Mouse (Mus musculus) layer of hippocampus, postnatal 25 days (tissue): Measurements from ENCODE around the gene Atg7. TPM values are rescaled to one million over a fixed set of nuclear protein-coding genes. Genes with fewer than 3 reads are reported as not detected.
"Not testable (repeated sequence)": the region's sequence is repeated elsewhere in the genome, so short reads cannot be mapped to it uniquely, and the experiment has no call there.

Experiments
- DNase-seq, 2 experiments: peaks; one replicate each; pipeline ENCODE4 v3.0.0; 2022; ENCODE audit warnings: mixed read lengths in 2 of 2, low spot score in 1 of 2; ENCODE audit errors: extremely low spot score in 1 of 2
- total RNA-seq, 2 experiments: library from RNA; stranded (reverse); gene quantifications; 2 replicates each; pipeline ENCODE4 v1.2.3; 2021

Atg7 gene
- total RNA-seq: 10 to 100 TPM; 23.8 to 26.2 TPM

DNA sequence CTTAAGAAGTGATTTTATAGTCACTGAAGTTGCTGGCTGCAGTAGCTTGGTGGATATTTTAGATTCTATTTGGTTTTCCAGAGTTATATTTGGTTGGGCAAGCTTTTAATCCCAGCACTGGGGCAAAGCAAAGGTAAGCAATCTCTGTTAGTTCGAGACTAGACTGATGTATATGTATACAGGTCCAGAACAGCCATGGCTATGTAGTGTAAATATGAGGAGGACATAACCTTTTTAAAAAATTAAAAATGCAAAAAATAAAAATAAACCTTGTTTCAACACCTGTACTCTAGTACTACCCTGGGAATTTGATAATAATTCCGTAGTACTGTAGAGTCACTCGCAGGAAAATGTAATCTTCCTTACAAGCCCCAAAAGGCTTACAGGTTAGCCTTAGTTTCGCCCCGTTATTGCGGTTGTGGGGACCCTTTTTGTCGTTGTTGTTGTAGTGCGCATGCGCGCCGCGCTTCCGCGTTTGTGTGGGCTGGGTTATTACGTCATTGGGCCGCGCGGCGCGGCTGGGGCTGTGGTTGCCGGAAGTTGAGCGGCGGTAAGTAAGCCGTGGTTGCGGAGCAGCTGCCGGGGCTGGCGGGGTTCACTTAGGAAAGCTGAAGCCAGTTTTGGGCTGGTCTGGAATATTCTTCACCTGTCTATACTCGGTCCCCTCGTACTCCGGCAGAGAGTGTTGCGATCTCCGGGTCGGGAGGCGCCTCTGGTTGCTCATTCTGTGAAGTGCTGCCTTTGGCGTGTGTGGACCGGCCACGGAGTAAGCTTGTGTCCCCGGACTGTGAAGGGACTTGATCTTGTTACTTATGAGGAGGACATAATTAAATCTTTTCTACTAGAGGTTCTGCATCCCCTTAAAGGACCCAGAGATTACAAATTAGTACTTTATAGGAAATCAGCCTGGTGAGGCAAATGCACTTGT lies at the start of gene Atg7:
Gene Atg7 (plus strand): TSS at position 497 of the 928 bp plus-strand sequence.
- peak; percentile 90 to 94 for DNase-seq

DNA sequence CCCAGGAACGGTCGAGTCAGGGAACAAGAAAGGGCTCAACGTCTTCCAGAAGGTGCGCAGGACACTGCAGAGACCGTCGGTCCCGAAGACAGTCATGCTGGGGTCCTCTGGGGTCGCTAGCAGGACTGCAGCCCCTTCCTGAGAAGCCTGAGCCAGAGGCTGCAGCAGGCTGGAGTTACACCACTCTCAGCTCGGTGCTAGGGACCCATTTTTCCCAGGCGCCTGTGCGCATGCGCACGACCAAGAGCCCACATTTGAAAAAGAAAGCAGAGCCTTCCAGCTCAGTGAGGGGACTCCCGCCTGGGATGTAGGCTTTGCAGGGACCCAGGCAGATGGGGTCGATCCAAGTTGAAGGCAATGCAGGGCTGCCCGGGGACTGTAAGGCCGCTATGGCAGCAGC lies 28.8 kb upstream of the Atg7 start:
- peak; percentile 57 to 71 for DNase-seq

DNA sequence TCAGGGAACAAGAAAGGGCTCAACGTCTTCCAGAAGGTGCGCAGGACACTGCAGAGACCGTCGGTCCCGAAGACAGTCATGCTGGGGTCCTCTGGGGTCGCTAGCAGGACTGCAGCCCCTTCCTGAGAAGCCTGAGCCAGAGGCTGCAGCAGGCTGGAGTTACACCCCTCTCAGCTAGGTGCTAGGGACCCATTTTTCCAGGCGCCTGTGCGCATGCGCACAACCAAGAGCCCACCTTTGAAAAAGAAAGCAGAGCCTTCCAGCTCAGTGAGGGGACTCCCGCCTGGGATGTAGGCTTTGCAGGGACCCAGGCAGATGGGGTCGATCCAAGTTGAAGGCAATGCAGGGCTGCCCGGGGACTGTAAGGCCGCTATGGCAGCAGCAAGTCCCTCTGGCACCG lies 9.0 kb upstream of the Atg7 start:
- not testable (repeated sequence) for DNase-seq

DNA sequence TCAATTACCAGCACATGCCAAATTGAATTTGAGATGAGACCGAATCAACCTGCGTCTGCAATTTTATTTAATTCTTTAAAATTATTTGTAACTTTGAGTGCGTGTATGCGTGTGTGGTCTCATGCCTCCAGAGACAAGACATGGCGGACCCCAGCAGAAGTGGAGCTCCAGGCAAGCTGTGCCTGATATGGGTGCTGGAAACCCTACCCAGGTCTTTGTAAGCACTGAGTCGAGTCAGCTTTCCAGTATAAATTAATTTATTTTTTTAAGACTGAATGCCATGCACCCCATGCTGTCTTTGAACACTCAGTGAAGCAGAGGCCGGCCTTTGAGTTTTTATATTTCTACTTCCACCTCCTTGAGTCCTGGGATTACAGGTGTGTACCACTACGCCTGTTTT lies 819 bp downstream of the Atg7 start:
- no peak for DNase-seq

DNA sequence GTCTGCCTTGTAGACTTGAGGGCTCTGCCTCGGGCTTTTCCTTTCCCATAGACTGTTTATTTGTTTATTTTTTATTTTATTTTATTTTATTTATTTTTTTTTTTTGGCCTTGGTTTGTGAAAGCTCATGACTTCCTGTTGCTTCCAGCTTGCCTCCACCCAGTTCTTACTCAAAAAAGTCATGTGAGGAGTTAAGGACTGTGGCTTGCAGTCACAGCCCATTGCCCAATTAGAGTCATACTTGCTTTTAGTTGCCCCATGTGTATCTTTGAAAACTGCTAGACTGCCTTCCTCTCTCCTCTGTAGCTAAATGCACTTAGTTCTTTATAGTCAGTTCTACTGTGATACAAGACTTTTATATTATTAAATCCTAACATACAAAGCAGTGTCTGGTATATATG lies 1.6 kb downstream of the Atg7 start:
- no peak for DNase-seq

DNA sequence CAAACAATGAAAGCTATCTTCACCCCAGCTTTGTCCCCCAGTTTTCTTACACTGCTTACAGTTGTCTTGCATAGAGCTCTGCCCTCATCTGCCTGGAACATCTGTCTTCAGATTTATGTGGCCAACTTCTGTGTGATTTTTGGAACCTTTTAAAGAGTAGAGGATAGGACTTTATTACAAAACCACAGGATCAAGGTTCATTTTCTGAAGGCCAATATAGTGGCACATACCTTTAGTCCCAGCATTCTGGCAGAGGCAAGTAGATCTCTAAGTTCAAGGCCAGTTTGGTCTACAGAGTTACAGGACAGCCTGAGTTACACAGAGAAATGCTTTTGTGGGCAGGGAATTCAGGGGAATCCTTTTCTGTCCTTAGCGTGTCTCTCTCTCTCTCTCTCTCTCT lies 3.3 kb downstream of the Atg7 start:
- no peak for DNase-seq

DNA sequence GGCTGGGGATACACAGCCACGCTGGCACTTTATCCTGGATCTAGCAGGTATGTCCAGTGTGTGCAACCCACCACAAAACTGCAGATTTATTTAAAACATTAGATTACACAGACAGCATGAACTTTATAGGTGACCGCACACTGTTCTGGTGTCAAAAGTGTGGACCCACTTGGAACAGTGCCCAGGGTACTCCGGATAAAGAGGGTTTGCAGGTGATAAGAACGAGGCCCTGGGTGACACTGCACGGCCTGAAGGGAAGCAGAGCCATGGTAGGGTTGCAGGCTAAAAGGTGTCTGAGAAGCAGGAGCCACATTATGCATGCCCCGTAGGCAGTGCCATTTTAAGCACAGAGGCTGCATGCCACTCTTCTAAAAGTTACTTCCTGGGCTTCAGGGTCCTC lies 4.1 kb downstream of the Atg7 start:
- no peak for DNase-seq

DNA sequence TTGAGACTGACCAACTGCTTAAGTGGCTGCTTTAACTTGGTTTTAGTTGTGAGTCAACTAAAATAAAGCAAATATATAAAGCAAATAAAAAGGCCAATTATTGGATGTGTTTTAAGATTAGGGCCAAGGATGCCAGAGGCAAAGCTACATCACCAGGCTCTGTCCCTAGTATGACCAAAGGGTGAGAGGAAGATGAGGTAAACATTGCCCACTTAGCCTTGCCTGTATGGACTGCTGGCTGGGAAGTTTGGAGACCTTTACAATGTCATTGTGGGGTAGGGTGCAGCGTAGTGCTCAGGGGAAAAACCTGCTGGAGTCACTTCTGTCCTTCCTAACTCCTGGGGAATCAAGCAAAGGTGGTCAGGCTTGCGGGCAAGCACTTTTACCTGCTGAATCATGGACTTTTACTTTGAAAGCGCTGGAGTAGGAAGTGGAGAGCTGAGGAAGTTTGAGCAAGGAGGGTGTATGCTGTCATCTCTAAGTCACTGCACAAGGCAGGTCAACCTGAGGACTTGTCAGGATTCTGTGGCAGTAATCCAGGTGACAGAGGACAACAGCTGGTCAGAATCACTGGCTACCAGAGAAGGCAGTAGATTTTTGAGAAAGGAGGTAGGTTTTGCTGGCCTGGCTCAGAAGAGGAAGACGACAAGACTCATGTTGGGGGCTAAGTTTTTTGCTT lies 5.6 kb downstream of the Atg7 start:
- DNase-seq: no peak

DNA sequence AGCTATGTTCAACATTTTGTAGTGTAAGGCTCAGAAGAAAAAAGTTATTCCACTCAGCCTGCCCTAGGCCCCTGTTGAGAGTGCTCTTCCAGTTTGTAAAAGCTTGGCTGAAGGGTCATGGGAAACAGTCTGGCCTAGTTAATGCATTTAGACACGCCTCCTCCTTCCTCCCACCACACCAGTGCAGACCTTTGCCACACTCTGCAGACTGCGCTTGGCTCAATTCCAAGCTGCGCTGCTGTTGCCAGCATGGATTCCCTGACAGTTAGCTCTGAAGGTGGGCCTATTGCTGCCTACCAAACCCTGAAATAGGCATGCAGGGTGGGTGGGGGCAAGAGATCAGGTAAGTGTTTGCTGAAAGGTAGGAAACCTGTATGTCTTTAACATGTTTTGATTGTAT lies 9.3 kb downstream of the Atg7 start:
- no peak for DNase-seq

DNA sequence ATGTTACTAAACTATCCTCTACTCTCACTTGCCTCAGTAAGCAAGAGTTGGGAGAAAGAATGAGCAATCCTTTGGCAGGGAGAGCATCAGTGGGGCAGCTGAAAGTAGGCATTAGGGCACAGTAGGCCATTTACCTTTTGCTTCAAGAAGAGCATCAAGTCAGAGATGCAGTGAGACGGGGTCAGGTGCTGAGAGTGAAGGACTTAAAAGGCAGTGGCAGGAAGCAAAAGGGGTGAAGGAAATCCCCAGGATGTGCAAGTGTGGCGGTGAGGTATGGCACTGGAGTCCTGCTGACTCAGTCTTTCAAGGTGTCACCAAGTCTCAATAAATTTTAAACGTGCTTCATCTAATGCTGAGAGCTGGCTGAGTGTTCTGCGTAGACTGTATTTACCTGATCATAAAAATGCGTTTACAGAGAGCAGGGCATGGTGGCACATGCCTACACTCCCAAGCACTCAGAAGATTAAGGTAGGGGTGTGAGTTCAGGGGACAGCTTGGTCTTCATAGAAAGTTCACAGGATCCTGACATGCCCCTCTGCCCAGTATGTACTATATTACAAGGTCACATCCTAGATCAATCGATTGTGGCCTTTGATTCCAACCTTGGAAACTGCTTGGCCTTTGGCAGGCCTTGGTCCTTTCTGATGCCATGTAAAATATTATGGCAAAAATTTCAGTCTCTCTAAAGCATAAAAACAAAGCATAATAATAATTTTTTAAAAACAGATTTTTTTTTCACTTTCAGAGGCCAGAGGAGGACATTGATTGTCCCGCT lies 14.1 kb downstream of the Atg7 start:
- DNase-seq: no peak

DNA sequence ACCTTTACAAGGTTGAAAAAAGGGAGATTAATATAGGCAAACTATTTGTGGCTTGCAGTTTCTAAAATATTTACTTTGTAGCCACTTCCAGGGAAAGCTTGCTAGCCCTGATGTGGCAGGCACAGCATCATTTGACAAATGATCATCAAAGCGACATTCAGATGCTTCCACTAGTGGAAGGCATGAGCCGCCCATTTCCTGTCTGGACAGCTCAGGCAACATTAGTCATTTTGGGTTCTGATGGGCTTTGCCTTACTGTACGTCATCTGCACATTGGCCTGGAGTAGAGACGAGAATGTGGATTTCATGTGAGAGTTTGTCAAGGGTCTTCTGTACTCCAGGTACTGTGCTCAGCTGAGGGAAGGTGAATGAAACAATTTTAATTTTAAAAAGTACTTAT lies 14.9 kb downstream of the Atg7 start:
- DNase-seq: no peak

DNA sequence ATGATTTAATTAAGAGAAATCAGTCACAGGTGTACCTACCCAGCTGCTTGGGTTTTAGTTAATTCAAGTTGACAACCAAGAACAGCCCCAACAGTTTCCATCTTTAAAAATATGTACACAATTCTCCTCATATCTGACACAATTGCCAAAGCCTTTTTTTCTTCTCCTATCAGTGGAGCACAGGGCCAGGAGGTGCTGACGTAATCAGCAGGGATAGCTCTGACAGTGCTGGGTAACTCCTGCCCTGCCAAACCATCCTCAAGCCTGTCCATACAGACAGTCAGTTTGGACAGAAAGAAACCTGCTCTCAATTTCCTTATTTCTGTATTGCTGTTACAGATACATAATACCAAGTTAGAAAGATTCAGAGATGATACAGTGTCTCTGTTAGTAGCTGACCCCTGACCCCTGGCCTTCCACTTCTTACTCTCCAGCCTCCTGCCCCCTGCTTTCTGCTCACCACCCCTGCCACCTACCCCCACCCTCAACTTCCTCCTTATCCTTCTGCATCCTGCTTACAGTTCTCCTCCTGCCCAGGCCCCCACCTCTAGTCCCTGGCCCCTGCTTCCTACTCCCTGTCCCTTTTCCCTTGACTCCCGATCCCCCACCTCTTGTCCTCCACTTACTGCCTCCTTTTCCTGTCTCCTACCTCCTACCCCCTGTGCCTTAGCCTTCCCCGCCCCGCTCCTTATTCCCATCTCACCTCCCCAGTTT lies 16.5 kb downstream of the Atg7 start:
- DNase-seq: no peak

DNA sequence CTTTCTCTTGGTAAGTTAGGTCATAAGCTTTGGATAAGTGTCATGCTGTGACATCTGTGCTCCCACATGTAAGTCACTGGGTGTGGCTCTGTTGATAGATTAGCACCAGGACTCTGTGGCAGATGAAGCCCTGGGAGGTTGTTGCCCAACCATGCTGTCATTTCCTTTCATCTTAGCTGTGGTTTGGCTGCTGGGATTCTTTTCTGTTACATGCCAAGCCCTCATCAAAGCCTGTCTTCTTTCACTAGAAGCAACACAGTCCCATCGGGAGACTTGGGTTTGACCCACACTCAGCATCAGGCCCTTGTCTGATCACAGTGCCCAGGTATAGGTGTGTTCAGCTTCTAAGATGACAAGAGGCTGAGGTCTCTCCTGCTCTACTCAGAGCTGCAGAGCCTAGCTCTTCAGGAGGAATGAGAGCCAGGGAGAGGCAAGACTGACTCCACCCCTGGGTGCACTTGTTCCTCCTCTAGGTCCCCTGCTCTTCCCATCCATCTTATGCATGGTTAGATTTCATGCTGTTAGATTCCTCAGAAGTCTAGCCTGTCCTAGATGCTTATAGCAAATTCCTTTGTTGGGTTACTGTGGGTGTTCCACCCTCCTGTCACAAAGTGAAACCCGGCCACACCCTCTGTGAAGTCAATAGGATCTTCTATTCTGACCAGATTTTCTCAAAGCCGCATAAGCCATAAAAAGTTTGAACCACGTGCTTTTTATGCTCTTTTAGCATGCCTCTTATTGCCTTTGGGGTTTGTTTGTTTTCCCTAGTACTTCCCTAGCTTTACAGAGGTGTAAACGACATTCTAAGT lies 17.3 kb downstream of the Atg7 start:
- no peak for DNase-seq

DNA sequence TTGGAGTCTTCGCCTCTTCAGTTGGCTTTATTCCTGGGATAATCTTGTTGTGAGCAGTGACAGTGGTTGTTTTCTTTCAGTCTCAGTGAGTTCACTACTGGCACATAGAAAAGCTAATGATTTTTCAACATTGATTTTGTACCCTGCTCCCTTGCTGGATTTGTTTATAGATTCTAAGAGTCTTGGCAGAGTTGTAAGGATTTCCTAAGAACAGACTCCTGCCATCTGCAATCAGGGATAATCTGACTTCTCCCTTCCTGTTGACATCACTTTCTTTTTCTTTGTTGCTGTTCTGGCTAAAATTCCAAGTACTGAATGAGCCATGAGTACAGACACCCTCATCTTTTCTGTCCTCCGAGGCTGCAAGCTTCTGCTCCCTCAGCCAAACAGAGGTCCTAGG lies 20.8 kb downstream of the Atg7 start:
- DNase-seq: no peak

DNA sequence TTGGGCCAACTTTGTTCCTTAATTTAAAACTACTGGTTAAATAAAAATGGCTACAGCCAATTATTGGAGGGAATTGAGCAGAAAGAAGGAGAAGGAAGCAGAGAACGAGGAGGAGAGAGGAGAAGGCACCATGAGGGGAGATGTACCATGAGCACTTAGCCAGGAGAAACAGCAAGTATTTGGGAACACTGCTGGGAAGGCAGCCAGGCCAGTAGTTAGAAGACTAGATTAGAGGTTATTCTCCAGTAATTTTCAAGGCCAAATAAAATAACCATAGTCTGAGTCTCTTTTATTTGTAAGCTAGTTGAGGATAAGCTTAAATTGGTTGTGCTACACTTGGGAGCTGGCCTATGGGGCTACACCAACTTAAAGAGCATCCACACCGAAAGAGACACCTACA lies 21.8 kb downstream of the Atg7 start:
- DNase-seq: no peak

DNA sequence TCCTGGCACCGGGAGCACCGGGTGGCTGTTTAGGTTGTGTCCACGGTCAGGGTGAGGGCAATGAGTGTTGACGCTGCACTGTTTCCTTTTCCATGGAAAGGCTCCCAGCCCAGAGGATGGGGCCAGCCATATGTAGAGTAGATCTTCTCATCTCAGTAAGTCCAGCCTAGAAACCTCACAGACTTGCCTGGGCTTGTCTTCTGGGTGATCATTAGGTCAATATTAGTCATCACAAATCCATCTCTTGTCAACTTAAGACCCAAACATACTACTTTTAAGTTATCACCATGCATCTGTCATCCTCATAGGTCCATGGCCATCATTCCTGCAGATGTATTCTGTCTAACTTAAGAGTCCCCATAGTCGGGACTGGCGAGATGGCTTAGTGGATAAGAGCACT lies 24.6 kb downstream of the Atg7 start:
- DNase-seq: no peak

DNA sequence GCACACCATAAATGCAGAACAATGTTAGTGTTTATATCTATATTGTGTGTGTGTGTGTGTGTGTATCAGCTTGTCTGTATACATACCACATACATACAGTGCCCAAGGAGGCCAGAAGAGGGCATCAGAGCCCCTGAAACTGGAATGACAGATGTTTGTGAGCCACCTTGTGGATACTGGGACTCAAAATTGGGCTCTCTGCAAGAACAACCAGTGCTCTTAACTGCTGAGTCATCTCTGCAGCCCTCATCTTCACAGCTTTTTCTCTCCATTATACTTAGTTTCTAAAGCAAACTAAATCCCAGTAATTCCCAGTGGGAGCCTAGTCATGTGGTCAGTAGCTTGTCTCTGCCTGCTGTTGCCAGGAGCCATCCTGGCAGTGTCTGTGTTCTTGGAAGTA lies 31.9 kb downstream of the Atg7 start:
- DNase-seq: no peak

DNA sequence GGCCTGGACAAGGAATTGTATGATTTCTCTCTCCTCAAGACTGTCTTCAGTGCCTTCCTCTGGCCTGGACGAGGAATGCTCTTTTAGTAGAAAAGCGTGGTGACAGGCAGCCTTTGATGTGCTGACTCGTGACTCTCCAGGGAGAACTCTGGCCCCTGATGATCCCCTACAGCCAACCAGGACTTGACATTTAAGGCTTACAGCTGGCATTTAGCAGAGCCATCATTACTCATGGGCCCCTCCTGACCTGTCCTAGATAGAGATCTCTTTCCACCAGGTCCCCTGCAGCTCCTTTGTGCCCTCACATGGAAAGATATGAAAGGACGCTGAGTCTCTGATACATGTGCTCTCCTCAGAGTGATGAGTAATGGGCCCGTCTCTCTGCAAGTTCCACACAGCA lies 33.2 kb downstream of the Atg7 start:
- no peak for DNase-seq

DNA sequence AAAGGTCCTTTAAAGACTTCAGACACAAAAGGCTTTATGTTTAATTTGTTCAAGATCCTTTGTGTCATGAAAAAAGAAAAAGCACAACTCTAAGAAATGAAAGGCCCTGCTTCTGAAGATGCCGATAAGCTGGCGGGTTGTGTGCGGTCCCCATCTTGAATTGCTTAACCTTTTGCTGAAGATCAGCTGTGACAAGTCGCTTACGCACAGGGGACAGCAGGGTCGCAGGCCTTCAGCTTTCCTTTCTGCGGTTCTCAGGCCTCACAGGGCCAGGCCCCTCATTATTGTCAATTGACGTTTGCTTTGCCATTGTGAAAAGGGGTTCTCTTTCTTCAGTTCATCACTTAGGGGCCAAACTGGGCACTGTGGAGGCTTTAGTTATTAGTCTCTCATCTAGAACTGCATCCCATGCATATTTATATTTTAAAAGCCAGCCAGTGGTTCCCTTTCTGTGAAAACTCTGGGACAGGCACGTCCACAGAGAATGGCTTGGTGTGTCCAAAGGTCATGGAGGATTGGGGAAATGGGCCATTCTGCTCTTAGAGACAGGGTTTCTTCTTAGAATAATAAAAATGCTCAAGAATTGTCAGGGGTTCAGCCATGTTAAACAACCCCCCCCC lies 39.3 kb downstream of the Atg7 start:
- DNase-seq: no peak
